Mouse (Mus musculus): ENCODE data around the gene Ppp1r14c.

Ppp1r14c gene

GRCm38 (mm10) chr10:3366036-3366869 lies at the start of gene Ppp1r14c:
Ppp1r14c (plus strand) TSS chr10:3366057.
- no peak for DNase-seq

GRCm38 (mm10) chr10:3321406-3321805 lies 44.5 kb upstream of the Ppp1r14c start:
- DNase-seq = no peak

- DNase-seq = no peak
Observed at GRCm38 (mm10) chr10:3325447-3325846, 40.4 kb upstream of the Ppp1r14c start.

GRCm38 (mm10) chr10:3332880-3333279 lies 33.0 kb upstream of the Ppp1r14c start:
- DNase-seq = peak in 1 of 2 experiments; percentile 31

- DNase-seq = no peak
Observed at GRCm38 (mm10) chr10:3334570-3334969, 31.3 kb upstream of the Ppp1r14c start.

- no peak for DNase-seq
Observed at GRCm38 (mm10) chr10:3336729-3337329, 29.0 kb upstream of the Ppp1r14c start.

- no peak for DNase-seq
Observed at GRCm38 (mm10) chr10:3337330-3337901, 28.4 kb upstream of the Ppp1r14c start.

GRCm38 (mm10) chr10:3345706-3346105 lies 20.2 kb upstream of the Ppp1r14c start:
- no peak for DNase-seq

- no peak for DNase-seq
Observed at GRCm38 (mm10) chr10:3359531-3359930, 6.3 kb upstream of the Ppp1r14c start.

GRCm38 (mm10) chr10:3365671-3366035 lies 204 bp upstream of the Ppp1r14c start:
- DNase-seq = no peak

- no peak for DNase-seq
Observed at GRCm38 (mm10) chr10:3366870-3367431, 1.1 kb downstream of the Ppp1r14c start.

- no peak for DNase-seq
Observed at GRCm38 (mm10) chr10:3367440-3367839, 1.6 kb downstream of the Ppp1r14c start.

- no peak for DNase-seq
Observed at GRCm38 (mm10) chr10:3383176-3383575, 17.3 kb downstream of the Ppp1r14c start.

- no peak for DNase-seq
Observed at GRCm38 (mm10) chr10:3392251-3392650, 26.4 kb downstream of the Ppp1r14c start.

- no peak for DNase-seq
Observed at GRCm38 (mm10) chr10:3393548-3393947, 27.7 kb downstream of the Ppp1r14c start.

GRCm38 (mm10) chr10:3394193-3394592 lies 28.3 kb downstream of the Ppp1r14c start:
- DNase-seq = no peak

GRCm38 (mm10) chr10:3394671-3395288 lies 28.9 kb downstream of the Ppp1r14c start:
- DNase-seq = no peak

GRCm38 (mm10) chr10:3395341-3395931 lies 29.6 kb downstream of the Ppp1r14c start:
- DNase-seq = no peak

- no peak for DNase-seq
Observed at GRCm38 (mm10) chr10:3396008-3396795, 30.3 kb downstream of the Ppp1r14c start.

- DNase-seq = no peak
Observed at GRCm38 (mm10) chr10:3397406-3397805, 31.5 kb downstream of the Ppp1r14c start.

- DNase-seq = no peak
Observed at GRCm38 (mm10) chr10:3398051-3398450, 32.2 kb downstream of the Ppp1r14c start.

- DNase-seq = no peak
Observed at GRCm38 (mm10) chr10:3402284-3402683, 36.4 kb downstream of the Ppp1r14c start.
